Mouse (Mus musculus) stomach, embryonic 16.5 days (tissue): ENCODE data around the gene A130010J15Rik. TPM values are rescaled to one million over a fixed set of nuclear protein-coding genes. Genes with fewer than 3 reads are reported as not detected.

Source experiments
- ATAC-seq: fragments of 200-750 bp; cut with Nextera tagmentation; 2 replicates; pipeline ENCODE4 v1.8.0; 2017; ENCODE audit warnings: moderate number of reproducible peaks, moderate TSS enrichment; ENCODE audit not compliant: insufficient read depth, low FRiP score
- H3K27ac ChIP-seq: fragments of 300-500 bp; sonication (generic); 2 replicates; pipeline ENCODE4 v1.5.1; 2014; ENCODE audit warnings: low read length
- H3K27me3 ChIP-seq: fragments of 300-500 bp; sonication (generic); 2 replicates; pipeline ENCODE4 v1.6.1; 2014; ENCODE audit warnings: low read length, control low read depth, mixed read lengths; ENCODE audit not compliant: control insufficient read depth, insufficient read depth
- H3K36me3 ChIP-seq: fragments of 300-500 bp; sonication (generic); 2 replicates; pipeline ENCODE4 v1.6.1; 2014; ENCODE audit warnings: low read length; ENCODE audit not compliant: control insufficient read depth, insufficient read depth
- H3K4me1 ChIP-seq: fragments of 300-500 bp; sonication (generic); 2 replicates; pipeline ENCODE4 v1.6.1; 2014; ENCODE audit warnings: low read length, control low read depth, mixed read lengths; ENCODE audit not compliant: control insufficient read depth, insufficient read depth
- H3K4me2 ChIP-seq: fragments of 300-500 bp; sonication (generic); 2 replicates; pipeline ENCODE4 v1.6.1; 2014; ENCODE audit warnings: low read depth, low read length, mixed read lengths
- H3K4me3 ChIP-seq: fragments of 300-500 bp; sonication (generic); replicated peaks from 2 replicates; pipeline ENCODE4 v1.5.1; 2014; ENCODE audit warnings: mild to moderate bottlenecking, low read length
- H3K9ac ChIP-seq: fragments of 300-500 bp; sonication (generic); 2 replicates; pipeline ENCODE4 v1.6.1; 2014; ENCODE audit warnings: low read length
- H3K9me3 ChIP-seq: fragments of 300-500 bp; sonication (generic); replicated peaks from 2 replicates; pipeline ENCODE4 v1.6.1; 2016; ENCODE audit warnings: low read length, control low read depth; ENCODE audit not compliant: control insufficient read depth
- WGBS: fragments of 180-500 bp; shearing (Covaris S2); extraction: QIAGEN DNeasy Blood & Tissue Kit; methylation state at CpG from one replicate; pipeline ENCODE4 v1.1.7; 2014; 5-methylcytosine and 5-hydroxymethylcytosine counted together
- polyA plus RNA-seq: library from polyadenylated mRNA; unstranded; fragments of >200 nt; fragmentation: Nextera tagmentation; extraction: Ambion mirVana; gene quantifications from 2 replicates; pipeline ENCODE4 v1.2.1, GENCODE M21; 2015

A130010J15Rik gene
- polyA plus RNA-seq, 1 experiment from 2014 or later = 15.8 TPM

DNA sequence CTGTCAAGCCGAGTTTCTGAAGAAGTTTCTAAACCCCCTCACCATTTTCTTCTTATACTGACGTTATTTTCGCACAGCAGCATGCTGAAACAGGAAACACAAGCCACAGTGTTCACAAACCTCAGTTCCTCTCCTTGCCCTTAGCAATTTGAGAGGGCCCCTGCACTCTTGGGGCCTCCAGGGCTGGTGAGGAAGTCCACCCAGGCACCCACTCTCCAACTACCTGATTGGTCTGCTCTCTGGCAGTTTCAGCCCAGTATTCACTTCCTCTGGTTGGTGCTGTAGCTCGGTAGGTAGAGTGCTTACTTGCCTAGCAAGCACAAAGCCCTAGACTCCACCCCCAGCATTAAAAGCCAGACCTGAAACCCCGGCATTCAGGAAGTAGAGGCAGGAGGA, 33.5 kb downstream of the A130010J15Rik start, which contains the start of gene Traf3ip3:
Traf3ip3 (minus strand) TSS at position 321 of the 396 bp plus-strand sequence.
- H3K36me3 ChIP-seq = no peaks in the 10 kb centered on the region
- no peak within 1 kb of the TSS for H3K4me2 ChIP-seq
- H3K4me1 ChIP-seq = no peaks in the 10 kb centered on the region
- no peaks in the 10 kb centered on the region for H3K27me3 ChIP-seq
- H3K9me3 ChIP-seq = no peaks in the 10 kb centered on the region
- ATAC-seq = peak; percentile 42; the same call in 1 of the 2 replicates
- 56% methylated on average over 5 of the region's 5 CpGs for WGBS
- H3K4me3 ChIP-seq = no peak within 1 kb of the TSS
- 0 out of 2 replicates have a peak within 1 kb of the TSS, but pooled peaks have one; percentile 6 for H3K27ac ChIP-seq
- no peak within 1 kb of the TSS for H3K9ac ChIP-seq

DNA sequence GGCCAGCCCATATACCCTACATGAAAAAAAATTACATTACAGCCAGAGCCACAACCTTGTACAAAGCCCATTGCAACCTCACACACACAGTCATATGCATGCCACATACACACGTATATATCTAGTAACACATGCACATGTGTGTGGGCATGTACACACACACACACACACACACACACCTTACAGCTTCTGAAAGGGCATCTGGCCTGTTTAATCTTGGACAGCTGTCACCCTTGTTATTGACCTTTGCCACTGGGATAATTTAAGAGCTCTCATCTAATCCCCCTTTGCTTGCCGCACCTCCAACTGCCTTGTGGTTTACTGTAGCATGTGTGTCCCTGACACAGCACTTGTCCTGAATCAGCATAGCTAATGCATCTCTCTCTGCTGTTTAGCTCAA, 36.0 kb downstream of the A130010J15Rik start:
- no peak overlapping the region for H3K4me2 ChIP-seq
- H3K27ac ChIP-seq = no peak overlapping the region
- H3K4me3 ChIP-seq = no peak overlapping the region
- no peaks in the 10 kb centered on the region for H3K27me3 ChIP-seq
- H3K4me1 ChIP-seq = no peaks in the 10 kb centered on the region
- 62% methylated on average over 2 of the region's 2 CpGs for WGBS
- no peak for ATAC-seq
- no peaks in the 10 kb centered on the region for H3K36me3 ChIP-seq
- no peaks in the 10 kb centered on the region for H3K9me3 ChIP-seq
- no peak overlapping the region for H3K9ac ChIP-seq

DNA sequence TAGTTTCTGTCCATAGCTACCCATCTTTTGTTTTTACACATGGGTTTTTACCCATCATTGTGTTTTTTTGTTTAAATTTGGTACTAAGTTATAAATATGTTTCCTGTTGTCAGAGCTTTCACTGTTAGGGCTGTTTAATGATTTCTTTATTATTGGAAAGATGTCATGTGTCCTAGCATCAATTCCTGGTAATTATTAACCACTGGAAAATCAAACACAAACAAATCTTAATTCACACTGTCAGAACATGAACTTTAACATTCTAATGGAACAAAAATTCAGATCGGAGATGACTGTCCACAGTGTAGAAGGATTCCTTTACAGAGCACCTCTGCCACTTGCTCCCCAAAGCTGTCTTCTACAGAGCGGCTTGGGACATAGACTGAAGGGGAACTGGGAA, 37.6 kb downstream of the A130010J15Rik start:
- Histone ChIP-seq H3K27me3 (no peaks in the 10 kb centered on the region), H3K4me1 (no peaks in the 10 kb centered on the region), H3K4me2 (no peak overlapping the region), H3K4me3 (no peak overlapping the region), H3K9ac (no peak overlapping the region), H3K36me3 (no peaks in the 10 kb centered on the region), H3K27ac (no peak overlapping the region), H3K9me3 (no peaks in the 10 kb centered on the region)
- 73% methylated on average over 2 of the region's 2 CpGs for WGBS
- ATAC-seq = no peak

DNA sequence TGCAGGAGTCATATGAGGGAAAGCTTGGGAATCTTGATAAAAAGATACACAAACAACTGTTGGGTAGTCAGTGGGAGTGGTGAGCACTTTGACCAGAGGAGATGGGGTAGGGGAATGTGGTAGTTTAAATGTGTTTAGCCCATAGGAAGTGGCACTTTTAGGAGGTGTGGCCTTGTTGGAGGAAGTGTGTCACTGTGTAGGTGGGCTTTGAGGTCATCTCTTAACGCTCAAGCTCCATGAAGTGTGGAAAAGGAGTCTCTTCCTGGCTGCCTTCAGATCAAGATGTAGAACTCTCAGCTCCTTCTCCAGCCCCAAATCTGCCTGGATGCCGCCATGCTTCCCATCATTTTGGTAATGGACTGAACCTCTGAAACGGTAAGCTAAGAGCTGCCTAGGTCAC, 39.7 kb downstream of the A130010J15Rik start, which contains the start of gene Lamb3:
Lamb3 (plus strand) TSS at position 197 of the 400 bp plus-strand sequence.
- ATAC-seq = no peak
- no peaks in the 10 kb centered on the region for H3K36me3 ChIP-seq
- no peaks in the 10 kb centered on the region for H3K9me3 ChIP-seq
- no peak within 1 kb of the TSS for H3K4me3 ChIP-seq
- no peaks in the 10 kb centered on the region for H3K4me1 ChIP-seq
- no peak within 1 kb of the TSS for H3K27ac ChIP-seq
- H3K4me2 ChIP-seq = no peak within 1 kb of the TSS
- no peaks in the 10 kb centered on the region for H3K27me3 ChIP-seq
- H3K9ac ChIP-seq = no peak within 1 kb of the TSS
- WGBS = 87% methylated on average over 3 of the region's 3 CpGs

DNA sequence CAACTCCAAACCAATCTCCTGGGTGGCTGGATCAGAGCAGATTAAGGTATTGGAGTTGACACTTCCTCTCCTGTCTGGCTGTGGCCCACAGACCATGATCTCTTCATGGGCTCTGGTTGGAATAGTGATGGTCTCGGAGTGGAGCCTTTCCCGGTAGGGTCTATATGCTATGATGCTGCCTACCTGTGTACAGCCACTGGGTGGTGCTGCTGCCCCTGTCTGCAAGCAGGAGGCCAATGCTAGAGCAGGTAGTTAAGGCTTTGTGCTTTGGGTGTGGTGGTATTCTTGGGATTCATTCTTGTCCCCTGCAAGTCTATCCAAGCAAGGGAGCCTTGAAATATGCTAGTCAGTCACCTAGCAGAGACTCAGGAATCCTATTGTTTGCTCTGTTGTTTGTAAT, 40.3 kb downstream of the A130010J15Rik start:
- Histone ChIP-seq H3K27me3 (no peaks in the 10 kb centered on the region), H3K36me3 (no peaks in the 10 kb centered on the region), H3K4me2 (no peak overlapping the region), H3K4me1 (no peaks in the 10 kb centered on the region), H3K9me3 (no peaks in the 10 kb centered on the region), H3K4me3 (no peak overlapping the region), H3K9ac (no peak overlapping the region), H3K27ac (no peak overlapping the region)
- ATAC-seq = 0 out of 2 replicates have a peak, but pooled peaks have one; percentile 25
- 42% methylated on average over 2 of the region's 2 CpGs for WGBS

DNA sequence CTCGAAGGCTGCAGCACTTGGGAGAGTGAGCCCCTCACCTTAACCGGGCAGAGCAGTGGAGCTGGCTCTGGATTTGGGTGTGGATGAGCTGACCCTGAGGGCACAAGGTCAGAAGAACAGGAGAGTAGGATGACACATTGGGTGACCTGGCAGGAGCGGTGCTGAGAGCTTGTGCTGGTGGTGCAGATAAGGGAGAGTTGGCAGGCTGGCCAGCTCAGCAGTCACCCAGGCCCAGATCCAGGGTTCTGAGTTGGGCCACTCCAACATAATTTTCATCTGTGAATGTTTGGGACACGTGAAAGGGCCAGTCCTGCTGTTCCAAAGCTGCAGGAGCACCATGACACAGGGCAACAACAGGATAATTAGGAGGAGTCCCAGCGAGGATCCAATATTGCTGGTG, 43.5 kb downstream of the A130010J15Rik start:
- no peaks in the 10 kb centered on the region for H3K9me3 ChIP-seq

DNA sequence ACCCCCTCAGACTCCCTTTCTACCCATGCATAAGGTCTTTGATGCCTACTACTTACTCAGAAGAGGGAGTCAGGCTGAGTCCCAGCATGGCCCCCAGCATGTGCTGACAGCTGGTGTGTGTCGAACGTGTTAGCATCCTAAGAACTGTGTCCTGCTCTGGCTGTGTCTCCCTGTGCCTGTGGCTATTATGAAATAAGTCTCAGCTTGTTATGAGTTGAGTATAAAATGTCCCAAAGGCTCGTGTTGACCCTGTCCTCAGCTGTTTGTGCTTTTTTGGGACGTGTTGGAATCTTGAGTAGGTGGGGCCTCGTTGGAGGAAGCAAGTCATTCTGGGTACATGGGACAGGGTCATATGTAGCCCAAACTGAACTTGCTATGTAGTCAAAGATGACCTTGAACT, 46.2 kb downstream of the A130010J15Rik start:
- Histone ChIP-seq H3K36me3 (no peaks in the 10 kb centered on the region), H3K4me1 (no peaks in the 10 kb centered on the region), H3K4me3 (no peak overlapping the region), H3K27me3 (no peaks in the 10 kb centered on the region), H3K4me2 (no peak overlapping the region), H3K9me3 (no peaks in the 10 kb centered on the region), H3K9ac (no peak overlapping the region), H3K27ac (no peak overlapping the region)
- 62% methylated on average over 5 of the region's 5 CpGs for WGBS
- no peak for ATAC-seq

More for the DNA sequence above, 43.5 kb downstream of the A130010J15Rik start:
- WGBS = 59% methylated on average over 5 of the region's 5 CpGs
- H3K4me2 ChIP-seq = no peak overlapping the region
- no peaks in the 10 kb centered on the region for H3K4me1 ChIP-seq
- no peaks in the 10 kb centered on the region for H3K36me3 ChIP-seq
- no peaks in the 10 kb centered on the region for H3K27me3 ChIP-seq
- H3K27ac ChIP-seq = no peak overlapping the region
- ATAC-seq = no peak
- H3K4me3 ChIP-seq = no peak overlapping the region
- no peak overlapping the region for H3K9ac ChIP-seq

DNA sequence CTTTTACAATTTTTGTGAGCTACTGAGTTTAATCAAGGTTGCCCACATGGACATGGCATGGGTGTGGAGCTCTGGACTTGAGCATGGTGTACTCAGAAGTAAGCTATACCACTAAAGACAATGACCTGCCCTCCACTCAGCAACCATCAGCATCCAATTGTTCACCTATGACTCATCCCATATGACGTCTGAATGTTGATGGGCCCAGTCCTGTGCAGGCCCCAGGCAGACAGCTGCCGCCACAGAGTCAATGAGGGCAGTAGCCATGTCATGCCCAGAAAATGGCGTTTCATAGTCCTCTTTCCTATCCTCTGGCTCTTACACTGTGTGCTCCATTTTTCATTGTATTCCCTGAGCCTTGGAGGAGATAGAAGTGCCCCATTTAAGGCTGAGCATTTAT, 48.2 kb downstream of the A130010J15Rik start:
- Histone ChIP-seq H3K4me1 (no peaks in the 10 kb centered on the region), H3K27me3 (no peaks in the 10 kb centered on the region), H3K4me2 (no peak overlapping the region), H3K27ac (no peak overlapping the region), H3K36me3 (no peaks in the 10 kb centered on the region), H3K9ac (no peak overlapping the region), H3K9me3 (no peaks in the 10 kb centered on the region), H3K4me3 (no peak overlapping the region)
- ATAC-seq = no peak
- 78% methylated on average over 3 of the region's 3 CpGs for WGBS

DNA sequence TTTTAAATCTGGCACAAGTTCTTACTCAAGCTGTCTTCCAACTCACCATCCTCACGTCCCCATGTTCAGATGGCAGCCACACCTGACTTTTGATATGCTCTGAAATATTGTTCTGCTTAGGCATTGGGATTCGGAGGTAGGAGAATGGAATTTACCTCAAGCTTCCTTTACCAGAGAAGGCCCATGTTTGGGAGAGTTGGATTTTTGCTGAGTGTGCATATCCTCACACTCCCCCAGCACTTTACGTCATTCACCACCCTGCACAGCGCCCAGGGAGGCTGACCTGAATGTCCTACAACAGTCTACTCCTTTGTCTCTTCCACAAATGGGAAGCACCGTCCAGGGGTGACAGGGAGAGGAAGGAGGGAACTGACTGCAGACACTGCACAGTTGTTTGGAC, 52.6 kb downstream of the A130010J15Rik start:
- H3K4me2 ChIP-seq = no peak overlapping the region
- H3K4me3 ChIP-seq = no peak overlapping the region
- H3K27me3 ChIP-seq = no peaks in the 10 kb centered on the region
- ATAC-seq = no peak
- H3K9me3 ChIP-seq = no peaks in the 10 kb centered on the region
- WGBS = 63% methylated on average over 5 of the region's 5 CpGs
- no peak overlapping the region for H3K9ac ChIP-seq
- H3K4me1 ChIP-seq = no peaks in the 10 kb centered on the region
- no peaks in the 10 kb centered on the region for H3K36me3 ChIP-seq
- H3K27ac ChIP-seq = no peak overlapping the region
